Mouse (Mus musculus) heart, postnatal 0 days (tissue): ENCODE data around the gene Bhlha9. TPM values are rescaled to one million over a fixed set of nuclear protein-coding genes. Genes with fewer than 3 reads are reported as not detected.

Source experiments
- ATAC-seq: fragments of 200-750 bp; cut with Nextera tagmentation; 2 replicates; pipeline ENCODE4 v1.8.0; 2017; ENCODE audit warnings: low read depth, moderate number of reproducible peaks, moderate library complexity; ENCODE audit not compliant: insufficient read depth
- DNase-seq: peaks from one replicate; pipeline ENCODE4 v3.0.0-alpha.2; 2016; ENCODE audit warnings: low spot score
- H3K27ac ChIP-seq: fragments of 300-500 bp; sonication (generic); 2 replicates; pipeline ENCODE4 v1.5.1; 2014; ENCODE audit warnings: low read depth, mild to moderate bottlenecking
- H3K27me3 ChIP-seq: fragments of 300-500 bp; sonication (generic); 2 replicates; pipeline ENCODE4 v1.6.1; 2014; ENCODE audit warnings: low read length, mixed read lengths; ENCODE audit not compliant: control insufficient read depth, insufficient read depth
- H3K36me3 ChIP-seq: fragments of 300-500 bp; sonication (generic); replicated peaks from 2 replicates; pipeline ENCODE4 v1.6.1; 2014; ENCODE audit warnings: low read length, mixed read lengths; ENCODE audit not compliant: control insufficient read depth, insufficient read depth
- H3K4me1 ChIP-seq: fragments of 300-500 bp; sonication (generic); 2 replicates; pipeline ENCODE4 v1.6.1; 2014; ENCODE audit warnings: antibody characterized with exemption; ENCODE audit not compliant: control insufficient read depth, insufficient read depth
- H3K4me2 ChIP-seq: fragments of 300-500 bp; sonication (generic); 2 replicates; pipeline ENCODE4 v1.6.1; 2014; ENCODE audit warnings: low read depth, mild to moderate bottlenecking, low read length, moderate library complexity
- H3K4me3 ChIP-seq: fragments of 300-500 bp; sonication (generic); 2 replicates; pipeline ENCODE4 v1.5.1; 2014; ENCODE audit warnings: low read depth, low read length
- H3K9ac ChIP-seq: fragments of 300-500 bp; sonication (generic); replicated peaks from 2 replicates; pipeline ENCODE4 v1.6.1; 2014; ENCODE audit warnings: low read depth, low read length, mixed read lengths
- H3K9me3 ChIP-seq: fragments of 300-500 bp; sonication (generic); replicated peaks from 2 replicates; pipeline ENCODE4 v1.6.1; 2016; ENCODE audit warnings: low read length; ENCODE audit not compliant: control insufficient read depth
- CTCF ChIP-seq: IDR thresholded peaks from 2 replicates; pipeline ENCODE4 v1.5.1; 2016; ENCODE audit warnings: antibody characterized with exemption, control low read depth, low read depth
- EP300 ChIP-seq: IDR thresholded peaks from 2 replicates; pipeline ENCODE4 v1.6.1; 2016; ENCODE audit warnings: antibody characterized with exemption, low read depth
- WGBS: fragments of 180-500 bp; shearing (Covaris S2); extraction: QIAGEN DNeasy Blood & Tissue Kit; methylation state at CpG from one replicate; pipeline ENCODE4 v1.1.7; 2014; 5-methylcytosine and 5-hydroxymethylcytosine counted together
- polyA plus RNA-seq: library from polyadenylated mRNA; unstranded; fragments of >200 nt; fragmentation: Nextera tagmentation; extraction: Ambion mirVana; gene quantifications from 2 replicates; pipeline ENCODE4 v1.2.1, GENCODE M21; 2015
- total RNA-seq: library from RNA; depleted of rRNA; stranded (reverse); fragments of >200 nt; gene quantifications from 2 replicates; pipeline ENCODE4 v1.2.3, GENCODE M21; 2014; ENCODE audit warnings: low replicate concordance; rRNA removed

Gene Bhlha9
- total and polyA plus RNA-seq, 2 experiments from 2014 or later: not detected

DNA sequence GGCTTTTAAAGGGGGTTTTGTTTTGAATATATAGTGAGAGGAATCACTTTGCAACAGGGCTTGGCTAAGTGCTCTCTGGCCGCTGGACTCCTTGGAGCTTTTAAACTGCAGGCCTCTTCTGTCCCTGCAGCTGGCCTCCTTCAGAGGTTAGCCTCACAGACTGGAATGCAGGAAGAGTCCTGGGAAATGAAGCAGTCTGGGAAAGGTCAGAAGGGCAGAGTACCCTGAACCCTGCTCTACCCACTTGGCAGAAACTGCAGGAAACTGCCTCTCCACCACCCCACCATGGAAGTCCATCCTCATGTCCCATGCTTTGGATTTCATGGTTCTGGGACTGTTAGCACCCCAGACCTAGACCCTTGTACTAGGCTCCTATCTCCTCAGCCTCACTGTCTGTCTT is 36.6 kb downstream of the Bhlha9 start:
- H3K4me1 ChIP-seq: peaks cover 5% of the 10 kb centered on the region; the same call in 1 of the 2 replicates
- TF ChIP-seq EP300 (no peak), CTCF (no peak)
- H3K27me3 ChIP-seq: no peaks in the 10 kb centered on the region
- H3K9me3 ChIP-seq: no peaks in the 10 kb centered on the region
- H3K9ac ChIP-seq: no peak overlapping the region
- DNase-seq: no peak
- H3K27ac ChIP-seq: no peak overlapping the region
- no peak for ATAC-seq
- H3K36me3 ChIP-seq: no peaks in the 10 kb centered on the region
- H3K4me3 ChIP-seq: no peak overlapping the region
- H3K4me2 ChIP-seq: no peak overlapping the region
- WGBS: 44% methylated on average over 1 of the region's 1 CpGs

GRCm38 (mm10) chr11:76709625-76710452 is 37.6 kb downstream of the Bhlha9 start:
- TF ChIP-seq CTCF: no peak
- no peak for TF ChIP-seq EP300
- H3K4me1 ChIP-seq: peaks cover 5% of the 10 kb centered on the region; the same call in 1 of the 2 replicates
- WGBS: 33% methylated on average over 14 of the region's 17 CpGs
- H3K4me3 ChIP-seq: no peak overlapping the region
- ATAC-seq (peak; percentile 57), DNase-seq (no peak)
- no peaks in the 10 kb centered on the region for H3K36me3 ChIP-seq
- H3K9ac ChIP-seq: no peak overlapping the region
- H3K27ac ChIP-seq: no peak overlapping the region
- no peaks in the 10 kb centered on the region for H3K27me3 ChIP-seq
- H3K4me2 ChIP-seq: no peak overlapping the region
- no peaks in the 10 kb centered on the region for H3K9me3 ChIP-seq

GRCm38 (mm10) chr11:76717000-76717399 is 44.7 kb downstream of the Bhlha9 start:
- Histone ChIP-seq H3K27me3 (no peaks in the 10 kb centered on the region), H3K27ac (no peak overlapping the region), H3K4me1 (no peaks in the 10 kb centered on the region), H3K9ac (no peak overlapping the region), H3K9me3 (no peaks in the 10 kb centered on the region), H3K4me3 (no peak overlapping the region), H3K36me3 (no peaks in the 10 kb centered on the region), H3K4me2 (no peak overlapping the region)
- TF ChIP-seq CTCF (no peak), EP300 (no peak)
- DNase-seq (no peak), ATAC-seq (no peak)
- WGBS: 66% methylated on average over 4 of the region's 4 CpGs

Other genes starting within 250 kb of the Bhlha9 start
- 37.3 and 48.9 TPM in 2 replicates for gene Abr, start 50.2 kb upstream of the Bhlha9 start, total RNA-seq
- 12.1 and 14.1 TPM in 2 replicates for gene Abr, start 50.2 kb upstream of the Bhlha9 start, polyA plus RNA-seq
- gene Trarg1, start 7.3 kb downstream of the Bhlha9 start, total RNA-seq: 0.46 and 0.50 TPM in 2 replicates
- gene Trarg1, start 7.3 kb downstream of the Bhlha9 start, polyA plus RNA-seq: 0.82 and 0.92 TPM in 2 replicates
- 15.3 and 35.4 TPM in 2 replicates for gene Gosr1, start 91.1 kb downstream of the Bhlha9 start, total RNA-seq
- 15.4 and 16.8 TPM in 2 replicates for gene Gosr1, start 91.1 kb downstream of the Bhlha9 start, polyA plus RNA-seq
- gene Cpd, start 174.5 kb downstream of the Bhlha9 start, total RNA-seq: 58.6 and 66.9 TPM in 2 replicates
- 7.6 and 8.6 TPM in 2 replicates for gene Cpd, start 174.5 kb downstream of the Bhlha9 start, polyA plus RNA-seq
- gene Tmigd1, start 229.7 kb downstream of the Bhlha9 start, total RNA-seq: not detected in 2 replicates
- gene Tmigd1, start 229.7 kb downstream of the Bhlha9 start, polyA plus RNA-seq: 0.41 and 0.56 TPM in 2 replicates